Mouse (Mus musculus) lung, embryonic 14.5 days (tissue): Measurements from ENCODE around the gene Gpr137. TPM values are rescaled to one million over a fixed set of nuclear protein-coding genes. Genes with fewer than 3 reads are reported as not detected.

Source experiments
- ATAC-seq: fragments of 200-750 bp; cut with Nextera tagmentation; 2 replicates; pipeline ENCODE4 v1.8.0; 2017; ENCODE audit warnings: mild to moderate bottlenecking, moderate TSS enrichment, moderate library complexity; ENCODE audit not compliant: insufficient read depth
- DNase-seq: peaks from one replicate; pipeline ENCODE4 v3.0.0-alpha.2; 2015
- H3K27ac ChIP-seq: fragments of 300-500 bp; sonication (generic); 2 replicates; pipeline ENCODE4 v1.5.1; 2014; ENCODE audit warnings: low read depth, mild to moderate bottlenecking, moderate library complexity
- H3K27me3 ChIP-seq: fragments of 300-500 bp; sonication (generic); 2 replicates; pipeline ENCODE4 v1.6.1; 2014; ENCODE audit warnings: low read length, control low read depth; ENCODE audit not compliant: insufficient read depth
- H3K36me3 ChIP-seq: fragments of 300-500 bp; sonication (generic); 2 replicates; pipeline ENCODE4 v1.6.1; 2014; ENCODE audit warnings: control low read depth; ENCODE audit not compliant: insufficient read depth
- H3K4me1 ChIP-seq: fragments of 300-500 bp; sonication (generic); 2 replicates; pipeline ENCODE4 v1.6.1; 2014; ENCODE audit warnings: antibody characterized with exemption, control low read depth; ENCODE audit not compliant: insufficient read depth
- H3K4me2 ChIP-seq: fragments of 300-500 bp; sonication (generic); 2 replicates; pipeline ENCODE4 v1.6.1; 2014; ENCODE audit warnings: mild to moderate bottlenecking
- H3K4me3 ChIP-seq: fragments of 300-500 bp; sonication (generic); 2 replicates; pipeline ENCODE4 v1.5.1; 2014; ENCODE audit warnings: low read depth, low read length
- H3K9ac ChIP-seq: fragments of 300-500 bp; sonication (generic); 2 replicates; pipeline ENCODE4 v1.6.1; 2014
- H3K9me3 ChIP-seq: fragments of 300-500 bp; sonication (generic); 2 replicates; pipeline ENCODE4 v1.6.1; 2016; ENCODE audit warnings: low read depth, low read length, control low read depth
- CTCF ChIP-seq: IDR thresholded peaks from 2 replicates; pipeline ENCODE4 v1.5.1; 2016; ENCODE audit warnings: antibody characterized with exemption, low read depth
- whole genome bisulfite sequencing: fragments of 180-500 bp; shearing (Covaris S2); extraction: QIAGEN DNeasy Blood & Tissue Kit; methylation state at CpG from one replicate; pipeline ENCODE4 v1.1.7; 2014; 5-methylcytosine and 5-hydroxymethylcytosine counted together
- microRNA-seq: library from miRNA; unstranded; fragments of <30 nt; microRNA quantifications from one replicate; pipeline ENCODE4, GENCODE M21; 2016; ENCODE audit warnings: borderline number of aligned reads
- polyA plus RNA-seq: library from polyadenylated mRNA; unstranded; fragments of >200 nt; fragmentation: Nextera tagmentation; extraction: Ambion mirVana; gene quantifications from 2 replicates; pipeline ENCODE4 v1.2.1, GENCODE M21; 2014

The Gpr137 gene
- polyA plus RNA-seq, 1 experiment from 2014 or later, result 23.5 TPM

GRCm38 (mm10) chr19:6893731-6894451, 48.4 kb downstream of the Gpr137 start:
- DNase-seq, result no peak
- Histone ChIP-seq H3K27me3 (no peaks in the 10 kb centered on the region), H3K4me3 (no peak overlapping the region), H3K27ac (no peak overlapping the region), H3K36me3 (no peaks in the 10 kb centered on the region), H3K9ac (no peak overlapping the region), H3K9me3 (no peaks in the 10 kb centered on the region), H3K4me1 (no peaks in the 10 kb centered on the region), H3K4me2 (no peak overlapping the region)
- no peak for TF ChIP-seq CTCF
- WGBS, result 90% methylated on average over 14 of the region's 14 CpGs
- no peak for ATAC-seq

DNA sequence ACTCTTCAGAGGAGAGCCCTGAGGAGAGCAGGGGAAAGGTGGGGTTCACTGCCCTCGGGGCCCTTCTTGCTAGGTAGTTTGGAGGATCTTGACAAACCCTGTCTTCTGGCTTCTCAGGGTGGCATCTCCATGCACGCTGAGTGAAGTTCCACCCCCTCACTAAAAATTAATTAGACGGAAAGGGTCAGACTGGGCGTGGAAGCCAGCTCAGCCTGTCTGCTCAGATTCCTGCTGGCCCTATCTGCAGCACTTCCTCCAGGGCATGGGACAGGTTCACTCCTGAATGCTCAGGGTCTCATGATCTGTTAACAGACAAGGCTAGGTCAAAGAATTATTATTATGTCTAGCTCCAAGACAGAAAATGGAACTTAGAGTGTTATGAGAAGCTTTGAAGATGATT, 49.8 kb downstream of the Gpr137 start:
- TF ChIP-seq CTCF, result no peak
- Histone ChIP-seq H3K9ac (no peak overlapping the region), H3K4me1 (no peaks in the 10 kb centered on the region), H3K4me2 (no peak overlapping the region), H3K27ac (no peak overlapping the region), H3K4me3 (no peak overlapping the region), H3K9me3 (no peaks in the 10 kb centered on the region), H3K36me3 (no peaks in the 10 kb centered on the region), H3K27me3 (no peaks in the 10 kb centered on the region)
- ATAC-seq (no peak), DNase-seq (no peak)
- WGBS, result 55% methylated on average over 4 of the region's 4 CpGs

Small RNA genes lying within 50 kb of the gene (microRNA-seq; reads per million reads assigned to microRNA genes)
- not detected for gene Mir6990

Other genes starting within 250 kb of the Gpr137 start
- 28.6 and 29.8 TPM in 2 replicates for gene Rps6ka4, start 101.8 kb downstream of the Gpr137 start, polyA plus RNA-seq
- gene Ccdc88b, start 84.3 kb downstream of the Gpr137 start, polyA plus RNA-seq, result 1.0 and 1.5 TPM in 2 replicates
- gene Trmt112, start 32.8 kb downstream of the Gpr137 start, polyA plus RNA-seq, result 151 and 155 TPM in 2 replicates
- gene Prdx5, start 32.4 kb downstream of the Gpr137 start, polyA plus RNA-seq, result 151 and 153 TPM in 2 replicates
- gene Esrra, start 20.7 kb downstream of the Gpr137 start, polyA plus RNA-seq, result 3.1 and 4.2 TPM in 2 replicates
- gene Catsperz, start 17.1 kb downstream of the Gpr137 start, polyA plus RNA-seq, result 2.2 and 2.3 TPM in 2 replicates
- 0.17 and 0.38 TPM in 2 replicates for gene Kcnk4, start 8.0 kb downstream of the Gpr137 start, polyA plus RNA-seq
- gene Bad, start 619 bp downstream of the Gpr137 start, polyA plus RNA-seq, result 61.0 and 65.0 TPM in 2 replicates
- gene Ppp1r14b, start 32.5 kb upstream of the Gpr137 start, polyA plus RNA-seq, result 218 and 224 TPM in 2 replicates
- gene Plcb3, start 34.0 kb upstream of the Gpr137 start, polyA plus RNA-seq, result 53.3 and 55.9 TPM in 2 replicates
- 84.4 and 84.8 TPM in 2 replicates for gene Fkbp2, start 38.0 kb upstream of the Gpr137 start, polyA plus RNA-seq
- 42.5 and 44.6 TPM in 2 replicates for gene Vegfb, start 45.2 kb upstream of the Gpr137 start, polyA plus RNA-seq
- 18.6 and 22.8 TPM in 2 replicates for gene Dnajc4, start 50.1 kb upstream of the Gpr137 start, polyA plus RNA-seq
- 20.4 and 20.7 TPM in 2 replicates for gene Nudt22, start 53.6 kb upstream of the Gpr137 start, polyA plus RNA-seq
- 9.0 and 10.5 TPM in 2 replicates for gene Trpt1, start 53.7 kb upstream of the Gpr137 start, polyA plus RNA-seq
- 8.6 and 9.1 TPM in 2 replicates for gene Fermt3, start 77.0 kb upstream of the Gpr137 start, polyA plus RNA-seq
- 250 and 255 TPM in 2 replicates for gene Stip1, start 97.5 kb upstream of the Gpr137 start, polyA plus RNA-seq
- 11.0 and 11.4 TPM in 2 replicates for gene Macrod1, start 114.3 kb upstream of the Gpr137 start, polyA plus RNA-seq
- gene Flrt1, start 163.2 kb upstream of the Gpr137 start, polyA plus RNA-seq, result 1.4 and 2.0 TPM in 2 replicates